Comparison of ENCODE assay signal across 20 mouse cellular contexts in the genomic region with DNA sequence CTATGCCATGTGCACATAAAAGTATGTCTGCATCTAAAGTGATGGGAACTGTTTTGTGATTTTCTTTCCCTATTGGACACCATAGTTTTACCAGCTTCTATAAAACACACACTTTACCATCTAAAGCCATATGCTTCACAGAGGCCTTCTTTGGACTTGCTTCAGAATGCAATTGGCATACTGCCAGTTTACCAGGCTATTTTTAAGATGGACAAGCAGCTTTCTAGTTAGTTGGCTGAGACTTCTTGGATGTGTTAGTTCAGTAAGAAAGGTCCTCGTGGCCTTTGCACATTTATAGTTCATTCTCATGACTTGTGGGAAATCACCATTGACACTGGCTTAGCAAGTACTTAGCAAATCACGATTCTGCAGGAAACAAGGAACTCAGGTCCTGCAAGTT. TPM values are rescaled to one million over a fixed set of nuclear protein-coding genes. Genes with fewer than 3 reads are reported as not detected.
DNase-seq lines count a peak whose midpoint lies in the region; ATAC-seq and TF ChIP-seq lines count a peak whose summit lies in the region.
"Had no signal": no experiment of that assay in that cellular context is flagged by ENCODE, and none has a peak within 500 bp of the region (broad histone marks: within the 10 kb centered on the region; RNA-seq: fewer than 3 reads in every experiment).

No protein-coding gene starts in this region.

- no peak overlapping the region for H3K9ac ChIP-seq in forebrain, postnatal 0 days
- H3K9ac ChIP-seq in forebrain, embryonic 16.5 days (replicated peaks; ENCODE audit: low read depth, low read length) = no peak overlapping the region
- H3K9ac ChIP-seq in midbrain, embryonic 11.5 days (ENCODE audit: low read length) = no peak overlapping the region
- no peak overlapping the region for H3K9ac ChIP-seq in midbrain, postnatal 0 days (replicated peaks; ENCODE audit: low read length, poor library complexity, severe bottlenecking)
- H3K9ac ChIP-seq: forebrain, embryonic 12.5 days; liver, embryonic 13.5 days; neural tube, embryonic 13.5 days had no signal

- H3K36me3 ChIP-seq in forebrain, postnatal 0 days (ENCODE audit: insufficient read depth) = no peaks in the 10 kb centered on the region
- H3K36me3 ChIP-seq in forebrain, embryonic 16.5 days (ENCODE audit: control insufficient read depth, insufficient read depth) = no peaks in the 10 kb centered on the region
- no peaks in the 10 kb centered on the region for H3K36me3 ChIP-seq in kidney, adult 2 months (ENCODE audit: control insufficient read depth, insufficient read depth, low read length)
- H3K36me3 ChIP-seq in midbrain, embryonic 11.5 days (ENCODE audit: control insufficient read depth, insufficient read depth, low read length) = no peaks in the 10 kb centered on the region
- no peaks in the 10 kb centered on the region for H3K36me3 ChIP-seq in midbrain, postnatal 0 days (ENCODE audit: insufficient read depth, low read length)
- H3K36me3 ChIP-seq: forebrain, embryonic 12.5 days; liver, embryonic 13.5 days; neural tube, embryonic 13.5 days had no signal

- no peaks in the 10 kb centered on the region for H3K9me3 ChIP-seq in forebrain, postnatal 0 days (ENCODE audit: low read length)
- H3K9me3 ChIP-seq in forebrain, embryonic 16.5 days (ENCODE audit: control insufficient read depth, low read length) = no peaks in the 10 kb centered on the region
- H3K9me3 ChIP-seq in midbrain, embryonic 11.5 days (ENCODE audit: control insufficient read depth, low read length) = no peaks in the 10 kb centered on the region
- no peaks in the 10 kb centered on the region for H3K9me3 ChIP-seq in midbrain, postnatal 0 days (ENCODE audit: low read length)
- H3K9me3 ChIP-seq: forebrain, embryonic 12.5 days; liver, embryonic 13.5 days; neural tube, embryonic 13.5 days had no signal

- H3K27me3 ChIP-seq in forebrain, postnatal 0 days (ENCODE audit: insufficient read depth, low read length) = peaks cover 12% of the 10 kb centered on the region; the same call in 1 of the 2 replicates
- H3K27me3 ChIP-seq in forebrain, embryonic 16.5 days (replicated peaks; ENCODE audit: control insufficient read depth, insufficient read depth, low read length) = peaks cover 18% of the 10 kb centered on the region; the same call in 1 of the 2 replicates
- H3K27me3 ChIP-seq in kidney, adult 2 months (replicated peaks; ENCODE audit: control insufficient read depth, insufficient read depth, low read length) = no peaks in the 10 kb centered on the region
- H3K27me3 ChIP-seq in midbrain, embryonic 11.5 days (ENCODE audit: control insufficient read depth, insufficient read depth, low read length) = no peaks in the 10 kb centered on the region; the same call in 1 of the 2 replicates
- H3K27me3 ChIP-seq in midbrain, postnatal 0 days (ENCODE audit: insufficient read depth, low read length) = no peaks in the 10 kb centered on the region

- peak; percentile 37 for DNase-seq in forebrain, postnatal 0 days
- DNase-seq in kidney, adult 2 months = peak; percentile 44
- DNase-seq in kidney, postnatal 10 days = no peak
- DNase-seq in midbrain, embryonic 11.5 days (ENCODE audit: low spot score, missing footprints) = peak; percentile 64
- no peak for DNase-seq in midbrain, postnatal 0 days (ENCODE audit: low spot score)
- DNase-seq in cerebellum, postnatal 25 days = peak; percentile 21 to 49
- DNase-seq in gastrocnemius, adult 8-10 months (ENCODE audit: low spot score in 2 of 2) = no peak
- DNase-seq: adrenal gland, postnatal 14 days; B cell, adult 2 months; liver, embryonic 13.5 days; lung, postnatal 14 days had no signal

- no peak overlapping the region for H3K27ac ChIP-seq in forebrain, postnatal 0 days (ENCODE audit: low read depth, low read length)
- no peak overlapping the region for H3K27ac ChIP-seq in forebrain, embryonic 16.5 days (ENCODE audit: low read length)
- no peak overlapping the region for H3K27ac ChIP-seq in kidney, adult 2 months (ENCODE audit: insufficient read depth, low read depth, low read length)
- no peak overlapping the region for H3K27ac ChIP-seq in midbrain, embryonic 11.5 days (ENCODE audit: low read depth, low read length)
- H3K27ac ChIP-seq in midbrain, postnatal 0 days (ENCODE audit: low read depth, low read length) = no peak overlapping the region
- H3K27ac ChIP-seq: forebrain, embryonic 12.5 days; liver, embryonic 13.5 days; neural tube, embryonic 13.5 days; stomach, postnatal 0 days had no signal

- TF ChIP-seq POLR2A in kidney, adult 2 months (IDR thresholded peaks at IDR 0.05; ENCODE audit: low read depth, low read length) = no peak

- H3K4me2 ChIP-seq in forebrain, postnatal 0 days (ENCODE audit: low read depth) = no peak overlapping the region
- no peak overlapping the region for H3K4me2 ChIP-seq in forebrain, embryonic 16.5 days (ENCODE audit: low read length)
- H3K4me2 ChIP-seq in midbrain, embryonic 11.5 days = no peak overlapping the region
- no peak overlapping the region for H3K4me2 ChIP-seq in midbrain, postnatal 0 days (ENCODE audit: low read depth, low read length, poor library complexity, severe bottlenecking)
- H3K4me2 ChIP-seq: forebrain, embryonic 12.5 days; liver, embryonic 13.5 days; neural tube, embryonic 13.5 days had no signal

- no peak overlapping the region for H3K4me3 ChIP-seq in forebrain, postnatal 0 days (ENCODE audit: low read depth, low read length)
- no peak overlapping the region for H3K4me3 ChIP-seq in forebrain, embryonic 16.5 days (replicated peaks; ENCODE audit: low read length)
- H3K4me3 ChIP-seq in kidney, adult 2 months (ENCODE audit: insufficient read depth, low read depth, low read length) = no peak overlapping the region
- no peak overlapping the region for H3K4me3 ChIP-seq in midbrain, embryonic 11.5 days (ENCODE audit: low read depth, low read length)
- no peak overlapping the region for H3K4me3 ChIP-seq in midbrain, postnatal 0 days (ENCODE audit: low read depth, low read length)
- H3K4me3 ChIP-seq: forebrain, embryonic 12.5 days; liver, embryonic 13.5 days; neural tube, embryonic 13.5 days had no signal

- TF ChIP-seq CTCF in forebrain, postnatal 0 days (IDR thresholded peaks at IDR 0.05; ENCODE audit: low read depth) = no peak
- no peak for TF ChIP-seq CTCF in kidney, adult 2 months (conservative IDR thresholded peaks at IDR 0.05; ENCODE audit: insufficient read depth, insufficient read length, low read depth, low read length)
- no peak for TF ChIP-seq CTCF in midbrain, postnatal 0 days (IDR thresholded peaks at IDR 0.05)

- ATAC-seq in forebrain, postnatal 0 days = no peak
- ATAC-seq in forebrain, embryonic 16.5 days = no peak
- no peak for ATAC-seq in midbrain, embryonic 11.5 days (ENCODE audit: low FRiP score)
- no peak for ATAC-seq in midbrain, postnatal 0 days (ENCODE audit: low FRiP score)

- WGBS in forebrain, postnatal 0 days = 40% methylated on average over 2 of the region's 2 CpGs
- 37% methylated on average over 2 of the region's 2 CpGs for WGBS in forebrain, embryonic 16.5 days
- 15% methylated on average over 2 of the region's 2 CpGs for WGBS in kidney, adult 2 months
- 87% methylated on average over 2 of the region's 2 CpGs for WGBS in midbrain, embryonic 11.5 days
- WGBS in midbrain, postnatal 0 days = 57% methylated on average over 2 of the region's 2 CpGs

- no peaks in the 10 kb centered on the region for H3K4me1 ChIP-seq in forebrain, postnatal 0 days (ENCODE audit: insufficient read depth)
- peaks cover 15% of the 10 kb centered on the region for H3K4me1 ChIP-seq in forebrain, embryonic 16.5 days (replicated peaks; ENCODE audit: control insufficient read depth, insufficient read depth, low read length)
- H3K4me1 ChIP-seq in kidney, adult 2 months (ENCODE audit: control insufficient read depth, insufficient read depth, low read length) = no peaks in the 10 kb centered on the region; the same call in 1 of the 2 replicates
- peaks cover 10% of the 10 kb centered on the region; the same call in 1 of the 2 replicates for H3K4me1 ChIP-seq in midbrain, embryonic 11.5 days (ENCODE audit: control insufficient read depth, insufficient read depth, low read length)
- no peaks in the 10 kb centered on the region for H3K4me1 ChIP-seq in midbrain, postnatal 0 days (ENCODE audit: insufficient read depth, low read length)

RNA-seq across cellular contexts. Expression of a gene that starts 4.2 kb away (rescaled TPM):
- total RNA-seq in forebrain, postnatal 0 days (2014; rRNA removed) = 12.6 and 14.6 TPM in 2 replicates
- 12.2 and 17.4 TPM in 2 replicates for polyA plus RNA-seq in forebrain, postnatal 0 days (2015; fragmentation: Nextera tagmentation; extraction: Ambion mirVana)
- polyA plus RNA-seq in forebrain, embryonic 16.5 days (2015; fragmentation: Nextera tagmentation; extraction: Ambion mirVana) = 6.7 and 7.9 TPM in 2 replicates
- polyA plus RNA-seq in kidney, adult 2 months (2012; rRNA removed) = 27.6 and 27.8 TPM in 2 replicates
- polyA plus RNA-seq in midbrain, embryonic 11.5 days (2014; fragmentation: Nextera tagmentation; extraction: Ambion mirVana) = 23.2 and 23.6 TPM in 2 replicates
- 11.8 and 15.2 TPM in 2 replicates for total RNA-seq in midbrain, postnatal 0 days (2014; rRNA removed)
- 17.5 and 17.6 TPM in 2 replicates for polyA plus RNA-seq in midbrain, postnatal 0 days (2015; fragmentation: Nextera tagmentation; extraction: Ambion mirVana)
- total RNA-seq in gastrocnemius, adult 8-10 months (2022) = 10 to 100 TPM in 3 of 4 experiments, 1 to 10 TPM in 1; 9.0 to 14.5 (median 12.6) TPM

RNA-seq across cellular contexts. Expression of a gene that starts 11.3 kb away (rescaled TPM):
- 0.81 and 1.5 TPM in 2 replicates for total RNA-seq in forebrain, postnatal 0 days (2014; rRNA removed)
- polyA plus RNA-seq in forebrain, postnatal 0 days (2015; fragmentation: Nextera tagmentation; extraction: Ambion mirVana) = 0.15 and 0.25 TPM in 2 replicates
- polyA plus RNA-seq in forebrain, embryonic 16.5 days (2015; fragmentation: Nextera tagmentation; extraction: Ambion mirVana) = not detected in 2 replicates
- 0.19 and 0.30 TPM in 2 replicates for polyA plus RNA-seq in kidney, adult 2 months (2012; rRNA removed)
- polyA plus RNA-seq in midbrain, embryonic 11.5 days (2014; fragmentation: Nextera tagmentation; extraction: Ambion mirVana) = 0.03 TPM in 1 of 2 replicates, not detected in the other
- 0.66 and 2.8 TPM in 2 replicates for total RNA-seq in midbrain, postnatal 0 days (2014; rRNA removed)
- polyA plus RNA-seq in midbrain, postnatal 0 days (2015; fragmentation: Nextera tagmentation; extraction: Ambion mirVana) = 0.10 and 0.15 TPM in 2 replicates
- under 1 TPM; 0.02 to 0.08 (median 0.04) TPM for total RNA-seq in gastrocnemius, adult 8-10 months (2022)
- total RNA-seq: adrenal gland, postnatal 14 days; monocyte, adult 5-6 weeks had no signal
- polyA plus RNA-seq: kidney, embryonic 14.5 days; limb, embryonic 11.5 days; liver, embryonic 13.5 days; neural tube, embryonic 13.5 days had no signal

RNA-seq across cellular contexts. Expression of a gene that starts 38.7 kb away (rescaled TPM):
- 1.5 TPM in 1 of 2 replicates, not detected in the other for total RNA-seq in forebrain, postnatal 0 days (2014; rRNA removed)
- 0.08 and 0.19 TPM in 2 replicates for polyA plus RNA-seq in forebrain, postnatal 0 days (2015; fragmentation: Nextera tagmentation; extraction: Ambion mirVana)
- polyA plus RNA-seq in forebrain, embryonic 16.5 days (2015; fragmentation: Nextera tagmentation; extraction: Ambion mirVana) = not detected in 2 replicates
- not detected in 2 replicates for polyA plus RNA-seq in kidney, adult 2 months (2012; rRNA removed)
- not detected in 2 replicates for polyA plus RNA-seq in midbrain, embryonic 11.5 days (2014; fragmentation: Nextera tagmentation; extraction: Ambion mirVana)
- total RNA-seq in midbrain, postnatal 0 days (2014; rRNA removed) = not detected in 2 replicates
- not detected in 2 replicates for polyA plus RNA-seq in midbrain, postnatal 0 days (2015; fragmentation: Nextera tagmentation; extraction: Ambion mirVana)
- under 1 TPM in 3 of 4 experiments, not detected in 1; 0.20 to 0.31 (median 0.29) TPM for total RNA-seq in gastrocnemius, adult 8-10 months (2022)
- total RNA-seq: adrenal gland, postnatal 14 days; monocyte, adult 5-6 weeks had no signal
- polyA plus RNA-seq: forebrain, embryonic 12.5 days; gonadal fat pad, adult 2 months; hindbrain, embryonic 11.5 days; kidney, embryonic 14.5 days; limb, embryonic 11.5 days; liver, embryonic 13.5 days; neural tube, embryonic 13.5 days; stomach, postnatal 0 days had no signal

Comparison
In these comparisons a context has a peak if more than half of its experiments do, and no peak if none do; other contexts are left out.
1. DNase-seq: peak in forebrain, postnatal 0 days (single experiment), kidney, adult 2 months (single experiment), midbrain, embryonic 11.5 days (single experiment) and cerebellum, postnatal 25 days (2 of 2); none in kidney, postnatal 10 days (single experiment), midbrain, postnatal 0 days (single experiment) and gastrocnemius, adult 8-10 months (0 of 2).